Mouse (Mus musculus) urinary bladder, adult 2 months (tissue): ENCODE results near the gene Hoxa4. TPM values are rescaled to one million over a fixed set of nuclear protein-coding genes. Genes with fewer than 3 reads are reported as not detected.

ENCODE experiments used
- DNase-seq: peaks from one replicate; pipeline ENCODE4 v3.0.0; 2022; ENCODE audit warnings: low spot score
- polyA plus RNA-seq: library from polyadenylated mRNA; depleted of rRNA; stranded (reverse); fragments of >200 nt; gene quantifications from 2 replicates; pipeline ENCODE4 v1.2.3, GENCODE M21; 2012; rRNA removed

The Hoxa4 gene
- polyA plus RNA-seq, 1 experiment = 0.61 TPM

DNA sequence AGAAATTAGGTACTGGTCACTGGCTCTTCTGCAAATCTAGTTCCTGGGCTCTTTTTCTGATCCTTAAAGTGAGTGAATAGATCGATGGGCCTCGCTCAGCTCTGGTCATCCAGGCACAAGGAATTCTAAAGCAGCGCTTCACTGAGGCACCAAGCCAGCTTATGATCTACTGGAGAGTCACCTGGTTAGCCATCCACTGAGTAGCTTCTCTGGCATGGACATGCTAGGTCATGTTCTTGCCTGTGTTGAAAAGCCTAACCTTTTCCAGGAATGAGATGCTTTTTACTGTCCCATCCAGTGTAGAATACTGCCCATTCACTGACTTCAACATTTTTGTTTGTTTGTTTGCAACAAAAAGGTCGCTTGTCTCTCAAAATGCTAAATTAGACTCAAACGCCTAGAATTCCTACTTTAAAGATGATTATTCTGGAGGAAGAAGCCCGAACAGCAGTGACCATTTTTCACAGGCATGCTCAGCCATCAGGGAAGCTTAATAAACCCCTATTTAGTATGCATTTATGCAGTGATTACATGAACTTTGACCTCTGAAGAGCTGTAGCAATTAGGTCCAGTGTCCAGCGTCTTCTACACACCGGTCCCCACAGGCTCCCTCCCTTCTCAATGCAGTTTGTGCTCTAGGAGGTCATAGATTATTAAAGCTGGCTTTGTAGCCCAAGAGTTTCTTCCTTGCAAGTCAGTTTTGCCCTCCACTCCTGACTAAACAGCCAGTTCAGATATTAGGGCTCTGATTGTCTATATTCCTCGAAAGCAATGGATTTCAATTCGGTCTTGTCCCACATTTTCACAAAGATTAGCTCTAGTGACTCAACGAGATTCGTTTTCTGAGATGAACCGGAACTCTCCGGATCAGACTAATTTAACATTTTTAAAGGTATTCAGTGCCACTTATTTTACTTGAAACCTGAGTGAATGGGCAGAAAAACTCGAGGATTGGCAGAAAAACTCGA, 39.0 kb downstream of the Hoxa4 start:
- no peak for DNase-seq

- no peak for DNase-seq
Measured at GRCm38 (mm10) chr6:52151571-52151970, 40.0 kb downstream of the Hoxa4 start.

DNA sequence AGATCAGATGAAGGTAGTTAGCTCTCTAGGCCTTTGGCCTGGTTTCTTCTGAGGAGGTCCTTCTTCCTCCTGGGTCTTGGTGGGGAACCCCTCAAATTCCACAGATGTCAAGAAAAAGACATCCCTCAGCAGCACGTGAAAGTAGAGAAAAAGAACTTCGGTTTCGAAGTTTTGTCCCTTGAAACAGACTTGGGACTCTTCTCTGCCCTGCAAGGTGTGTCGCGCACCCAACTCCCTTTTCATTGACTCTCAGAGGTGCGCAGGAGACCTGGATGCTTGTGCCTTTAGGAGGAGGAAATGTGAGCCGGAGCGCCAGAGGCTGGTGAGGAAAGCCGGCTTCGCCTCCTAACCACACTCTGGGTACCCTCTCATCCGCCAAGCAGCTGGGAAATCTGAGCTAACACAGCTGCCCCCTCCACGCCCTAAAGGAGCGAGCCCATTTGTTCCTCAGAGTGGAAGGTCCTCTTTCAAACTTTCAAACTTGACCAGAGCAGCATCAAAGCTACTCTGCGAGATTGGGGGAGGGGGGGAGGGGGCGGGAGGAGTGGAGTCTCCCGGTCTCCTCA, 41.1 kb downstream of the Hoxa4 start:
- no peak for DNase-seq

Other genes with a start within 250 kb of the Hoxa4 start
- 22.6 and 26.0 TPM in 2 replicates for gene Skap2, start 179.2 kb downstream of the Hoxa4 start, polyA plus RNA-seq
- 0.73 and 0.83 TPM in 2 replicates for gene Hoxa1, start 33.4 kb downstream of the Hoxa4 start, polyA plus RNA-seq
- gene Hoxa2, start 26.9 kb downstream of the Hoxa4 start, polyA plus RNA-seq = 1.3 and 1.9 TPM in 2 replicates
- gene 5730596B20Rik, start 14.3 kb downstream of the Hoxa4 start, polyA plus RNA-seq = 0.04 and 0.07 TPM in 2 replicates
- gene Hoxa5, start 12.8 kb upstream of the Hoxa4 start, polyA plus RNA-seq = 6.1 and 7.2 TPM in 2 replicates
- 1.7 and 3.4 TPM in 2 replicates for gene Hoxa6, start 17.0 kb upstream of the Hoxa4 start, polyA plus RNA-seq
- gene Hoxa3, start 21.6 kb upstream of the Hoxa4 start, polyA plus RNA-seq = 3.7 and 6.0 TPM in 2 replicates
- 0.88 and 1.2 TPM in 2 replicates for gene Gm28308, start 21.6 kb upstream of the Hoxa4 start, polyA plus RNA-seq
- 27.6 and 28.6 TPM in 2 replicates for gene Hoxa7, start 30.1 kb upstream of the Hoxa4 start, polyA plus RNA-seq
- 48.1 and 60.0 TPM in 2 replicates for gene Hoxa9, start 39.3 kb upstream of the Hoxa4 start, polyA plus RNA-seq
- 79.4 and 93.6 TPM in 2 replicates for gene Hoxa10, start 49.1 kb upstream of the Hoxa4 start, polyA plus RNA-seq
- gene Hoxa11, start 54.1 kb upstream of the Hoxa4 start, polyA plus RNA-seq = 25.4 and 29.2 TPM in 2 replicates
- gene Hoxa13, start 69.1 kb upstream of the Hoxa4 start, polyA plus RNA-seq = 32.5 and 40.7 TPM in 2 replicates
- gene Evx1, start 121.7 kb upstream of the Hoxa4 start, polyA plus RNA-seq = 1.1 TPM in 2 replicates